Mouse (Mus musculus): Measurements from ENCODE around the gene Dnajc22. TPM values are rescaled to one million over a fixed set of nuclear protein-coding genes. Genes with fewer than 3 reads are reported as not detected.
"Not testable (repeated sequence)": the region's sequence is repeated elsewhere in the genome, so short reads cannot be mapped to it uniquely, and the experiment has no call there.

Dnajc22 gene
- total RNA-seq (2021): 1 to 10 TPM; 1.6 to 3.4 TPM
- long read RNA-seq, experiment 1, partial matches to known transcripts: 0 of 2 reads
- long read RNA-seq, experiment 1, other reads (novel, unspliced or antisense): 0 of 2 reads
- long read RNA-seq, experiment 2, partial matches to known transcripts: 0 of 3 reads
- long read RNA-seq, experiment 2, other reads (novel, unspliced or antisense): 0 of 3 reads

DNA sequence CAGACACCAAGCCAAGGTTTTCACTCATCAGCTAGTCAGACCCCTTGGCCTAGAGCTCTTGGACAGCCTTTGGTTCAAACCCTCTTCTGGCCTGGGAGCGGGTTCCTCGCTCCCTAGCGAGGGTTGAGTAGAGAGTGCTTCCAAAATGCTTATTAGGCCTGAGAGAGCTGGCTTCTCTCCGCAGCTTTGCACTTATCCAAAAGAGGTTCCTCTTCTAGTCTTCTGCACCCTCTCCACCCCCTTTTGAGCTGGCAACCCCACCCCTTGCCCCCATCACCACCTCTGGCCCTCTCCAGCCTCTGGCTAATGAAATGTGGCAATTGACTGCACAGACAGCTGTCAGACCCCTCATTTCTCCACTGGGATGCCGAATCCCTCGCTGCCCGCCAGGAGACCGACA is at the start of gene Dnajc22:
Gene Dnajc22 (plus strand): TSS at position 301 of the 400 bp plus-strand sequence.
- DNase-seq: no peak

DNA sequence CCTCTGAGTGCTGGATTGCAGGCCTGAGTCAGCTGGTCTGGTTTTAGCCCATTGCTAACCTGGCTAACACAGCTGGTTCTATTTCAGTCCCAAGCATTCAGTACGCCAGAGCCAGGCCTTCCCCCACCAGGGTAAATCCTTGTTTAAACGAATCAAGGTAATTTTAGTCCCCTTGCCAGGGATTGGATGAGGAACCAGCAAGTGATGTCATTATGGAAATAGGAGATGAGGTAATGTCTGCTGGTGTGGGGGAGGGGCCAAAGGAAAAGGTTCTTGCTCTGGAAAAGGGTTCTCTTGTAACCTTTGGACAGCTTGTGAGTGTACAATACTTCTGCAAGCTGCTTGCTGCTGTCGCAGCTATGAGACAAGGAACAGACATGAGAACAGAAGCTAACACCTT is 48.1 kb upstream of the Dnajc22 start:
- peak in 1 of 2 experiments; percentile 46 for DNase-seq

DNA sequence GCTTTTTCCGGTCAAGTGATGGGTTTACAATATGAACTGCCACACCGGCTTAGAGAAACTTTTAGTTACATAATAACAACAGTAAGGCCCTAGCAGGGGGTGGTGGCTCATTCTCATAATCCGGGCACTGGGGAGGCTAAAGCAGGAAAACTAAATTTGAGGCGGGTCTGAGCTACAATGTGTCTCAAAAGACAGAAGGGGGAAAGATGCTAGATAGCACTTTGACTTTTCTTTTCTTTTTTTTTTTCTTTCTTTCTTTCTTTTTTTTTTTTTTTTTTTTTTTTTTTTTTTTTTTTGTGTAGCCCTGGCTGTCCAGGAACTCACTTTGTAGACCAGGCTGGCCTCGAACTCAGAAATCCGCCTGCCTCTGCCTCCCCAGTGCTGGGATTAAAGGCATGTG is 47.2 kb upstream of the Dnajc22 start:
- not testable (repeated sequence) for DNase-seq

DNA sequence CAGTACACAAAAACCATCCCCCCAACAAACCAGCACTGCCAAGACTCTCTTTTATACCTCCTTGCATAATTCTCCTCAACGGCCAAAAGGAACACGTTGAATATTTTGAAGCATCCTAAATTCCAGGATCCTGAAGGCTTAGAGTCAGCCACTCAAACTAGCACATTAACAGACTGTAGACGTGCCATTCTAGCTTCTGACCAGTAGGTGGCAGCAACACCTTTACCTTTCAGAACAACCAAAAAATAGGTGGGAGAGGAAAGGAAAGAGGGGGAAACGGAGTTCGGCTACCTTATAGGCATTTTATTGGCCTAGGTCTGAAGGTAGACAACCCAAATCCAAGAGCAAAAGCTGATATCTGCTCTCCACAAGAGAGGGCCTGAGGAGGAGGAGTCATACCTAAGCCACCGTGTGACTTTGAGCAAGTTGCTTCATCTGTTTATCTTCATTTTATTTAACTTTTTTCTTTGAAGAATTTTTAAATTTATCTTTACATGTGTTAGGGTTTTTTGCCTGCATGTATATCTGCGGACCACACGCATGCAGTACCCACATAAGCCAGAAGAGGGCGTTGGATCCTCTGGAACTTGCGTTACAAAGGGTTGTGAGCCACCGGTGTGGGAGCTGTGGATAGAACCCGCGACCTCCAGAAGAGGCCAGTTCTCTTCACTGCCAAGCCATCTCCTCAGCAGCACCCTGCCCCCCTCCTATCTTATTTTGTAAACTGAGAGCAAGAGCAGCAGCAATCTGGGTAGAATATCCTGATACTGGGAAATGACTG is 43.3 kb upstream of the Dnajc22 start:
- DNase-seq: peak in 1 of 2 experiments; percentile 58

DNA sequence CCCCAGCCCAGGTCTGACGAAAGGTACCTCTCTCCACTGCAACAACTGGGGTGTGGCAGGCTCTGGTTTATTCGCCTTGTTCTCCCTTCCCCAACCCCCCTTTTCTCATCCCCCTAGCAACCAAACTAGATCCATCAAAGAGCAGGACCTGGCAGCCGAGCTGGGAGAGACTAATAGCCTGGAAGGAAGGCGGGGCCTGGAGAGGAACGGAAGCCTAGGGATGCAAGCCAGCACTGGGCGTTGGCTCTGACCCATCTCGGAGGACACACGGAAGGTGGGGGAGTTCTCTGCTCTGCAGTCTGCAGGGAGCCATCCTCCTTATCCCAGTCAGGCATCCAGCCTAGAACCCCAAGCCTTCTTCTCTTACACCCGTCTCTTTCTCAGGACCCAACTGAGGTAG is 39.6 kb upstream of the Dnajc22 start:
- no peak for DNase-seq

DNA sequence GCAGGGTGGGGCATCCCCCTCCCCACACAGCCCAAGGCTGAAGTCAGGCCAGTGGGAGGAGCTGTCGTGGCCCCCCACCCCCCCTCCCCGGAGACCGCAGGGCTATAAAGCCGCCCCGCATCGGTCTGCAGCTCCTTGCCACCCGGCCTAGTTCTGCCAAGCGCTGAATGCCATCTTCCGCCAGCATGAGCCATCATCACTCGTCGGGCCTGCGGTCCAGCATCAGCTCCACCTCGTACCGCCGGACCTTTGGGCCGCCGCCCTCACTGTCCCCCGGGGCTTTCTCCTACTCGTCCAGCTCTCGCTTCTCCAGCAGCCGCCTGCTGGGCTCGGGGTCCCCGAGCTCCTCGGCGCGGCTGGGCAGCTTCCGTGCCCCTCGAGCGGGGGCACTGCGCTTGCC is 37.9 kb upstream of the Dnajc22 start, which contains the start of gene Prph:
Gene Prph (plus strand): TSS at position 135 of the 400 bp plus-strand sequence.
- DNase-seq: no peak

DNA sequence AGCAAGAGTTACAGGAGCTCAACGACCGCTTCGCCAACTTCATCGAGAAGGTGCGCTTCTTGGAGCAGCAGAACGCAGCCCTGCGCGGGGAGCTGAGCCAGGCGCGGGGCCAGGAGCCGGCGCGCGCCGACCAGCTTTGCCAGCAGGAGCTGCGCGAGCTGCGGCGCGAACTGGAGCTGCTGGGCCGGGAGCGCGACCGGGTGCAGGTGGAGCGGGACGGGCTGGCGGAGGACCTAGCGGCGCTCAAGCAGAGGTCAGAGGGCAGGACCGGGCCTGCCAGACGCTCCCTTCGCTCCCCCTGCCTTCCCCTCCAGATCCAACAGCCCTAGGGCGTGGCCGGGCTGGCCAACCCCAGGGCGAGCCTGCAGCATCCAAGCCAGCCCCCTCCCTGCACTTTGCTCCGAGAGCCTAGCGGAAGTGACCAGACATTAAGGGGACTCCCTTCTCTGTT is 37.4 kb upstream of the Dnajc22 start:
- peak; percentile 37 to 59 for DNase-seq

DNA sequence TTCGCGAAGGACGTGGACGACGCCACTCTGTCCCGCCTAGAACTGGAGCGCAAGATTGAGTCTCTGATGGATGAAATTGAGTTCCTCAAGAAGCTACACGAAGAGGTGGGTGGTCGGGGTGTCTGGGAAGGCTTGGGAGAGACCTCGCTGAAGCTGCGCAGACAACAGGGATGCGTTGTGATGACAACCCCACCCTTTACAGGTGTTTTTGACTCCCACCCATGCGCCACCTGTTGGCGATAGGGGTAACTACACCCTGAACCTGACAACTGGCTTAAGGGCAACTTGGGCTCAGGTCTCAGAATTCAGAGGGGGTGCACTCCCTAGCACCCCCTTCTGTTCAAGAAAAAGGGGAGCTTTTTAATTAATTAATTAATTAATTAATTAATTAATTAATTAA is 36.6 kb upstream of the Dnajc22 start:
- DNase-seq: peak in 1 of 2 experiments; percentile 38

DNA sequence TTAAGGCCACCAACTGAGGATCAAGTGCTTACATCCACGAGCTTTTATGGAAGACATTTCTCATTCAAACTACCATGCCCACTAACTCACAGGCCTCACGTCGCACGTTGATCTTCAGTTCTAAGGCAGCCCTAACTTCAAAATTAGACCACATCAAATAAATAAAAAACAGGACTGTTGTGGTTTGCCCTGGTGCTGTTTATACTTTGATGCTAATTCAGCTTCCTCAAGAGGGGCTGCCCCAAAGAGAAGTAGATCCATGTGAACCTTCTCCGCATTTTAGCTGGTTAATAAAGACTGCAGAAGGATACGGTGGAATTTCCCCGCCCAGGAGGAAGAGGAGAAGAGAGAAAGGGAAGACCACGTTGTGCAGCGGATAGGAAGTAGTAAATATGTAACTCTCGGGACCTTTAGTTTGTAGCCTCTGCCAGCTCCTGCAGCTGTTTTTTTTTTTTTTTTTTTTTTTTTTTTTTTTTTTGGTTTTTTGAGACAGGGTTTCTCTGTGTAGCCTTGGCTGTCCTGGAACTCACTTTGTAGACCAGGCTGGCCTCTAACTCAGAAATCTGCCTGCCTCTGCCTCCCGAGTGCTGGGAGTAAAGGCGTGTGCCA is 27.3 kb upstream of the Dnajc22 start:
- no peak for DNase-seq

DNA sequence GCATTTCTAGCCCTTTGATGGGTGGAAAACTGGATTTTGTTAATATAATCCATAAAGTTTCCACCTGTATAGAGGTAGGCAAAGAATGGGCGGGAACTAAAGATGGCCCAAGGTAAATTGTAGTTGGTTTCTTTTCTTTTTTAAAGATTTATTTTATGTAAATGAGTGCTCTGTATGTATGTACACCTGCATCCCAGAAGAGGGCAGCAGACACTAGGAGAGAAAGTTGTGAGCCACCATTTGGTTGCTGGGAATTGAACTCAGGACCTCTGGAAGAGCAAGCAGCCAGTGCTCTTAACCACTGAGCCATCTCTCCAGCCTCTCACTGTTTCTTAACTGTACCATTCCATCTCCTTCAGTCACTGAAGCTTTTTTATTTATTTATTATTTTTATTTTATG is 21.0 kb upstream of the Dnajc22 start:
- DNase-seq: no peak

DNA sequence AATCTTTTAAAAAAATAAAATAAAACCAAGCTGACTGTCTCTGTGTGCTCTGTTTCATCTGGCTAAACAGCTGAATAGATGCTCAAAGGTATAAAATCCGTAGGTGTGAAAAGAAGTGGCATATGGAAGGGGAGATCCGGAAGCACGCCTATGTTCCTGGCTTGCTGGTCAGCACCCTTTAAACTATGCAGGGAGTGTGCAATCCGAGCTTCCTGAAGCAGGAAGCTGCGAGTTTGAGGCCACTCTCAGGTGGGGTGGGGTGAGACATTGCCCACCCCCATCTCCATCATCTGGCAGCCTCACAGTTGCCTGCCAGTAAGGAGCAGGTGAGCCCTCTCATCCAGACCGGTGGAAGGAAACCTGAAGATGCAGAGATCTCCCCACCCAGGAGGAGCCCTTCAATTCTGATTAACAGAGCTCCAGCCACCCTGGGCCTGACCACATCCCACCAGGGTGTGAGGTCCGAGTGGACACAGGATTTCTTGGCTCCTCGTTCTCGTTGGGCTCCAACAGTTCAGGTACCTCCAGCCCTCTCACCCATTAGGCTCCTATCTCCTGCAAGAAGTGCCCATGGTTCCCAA is 18.9 kb upstream of the Dnajc22 start, which contains the start of gene Troap:
Gene Troap (plus strand): TSS at position 557 of the 581 bp plus-strand sequence.
- DNase-seq: no peak

DNA sequence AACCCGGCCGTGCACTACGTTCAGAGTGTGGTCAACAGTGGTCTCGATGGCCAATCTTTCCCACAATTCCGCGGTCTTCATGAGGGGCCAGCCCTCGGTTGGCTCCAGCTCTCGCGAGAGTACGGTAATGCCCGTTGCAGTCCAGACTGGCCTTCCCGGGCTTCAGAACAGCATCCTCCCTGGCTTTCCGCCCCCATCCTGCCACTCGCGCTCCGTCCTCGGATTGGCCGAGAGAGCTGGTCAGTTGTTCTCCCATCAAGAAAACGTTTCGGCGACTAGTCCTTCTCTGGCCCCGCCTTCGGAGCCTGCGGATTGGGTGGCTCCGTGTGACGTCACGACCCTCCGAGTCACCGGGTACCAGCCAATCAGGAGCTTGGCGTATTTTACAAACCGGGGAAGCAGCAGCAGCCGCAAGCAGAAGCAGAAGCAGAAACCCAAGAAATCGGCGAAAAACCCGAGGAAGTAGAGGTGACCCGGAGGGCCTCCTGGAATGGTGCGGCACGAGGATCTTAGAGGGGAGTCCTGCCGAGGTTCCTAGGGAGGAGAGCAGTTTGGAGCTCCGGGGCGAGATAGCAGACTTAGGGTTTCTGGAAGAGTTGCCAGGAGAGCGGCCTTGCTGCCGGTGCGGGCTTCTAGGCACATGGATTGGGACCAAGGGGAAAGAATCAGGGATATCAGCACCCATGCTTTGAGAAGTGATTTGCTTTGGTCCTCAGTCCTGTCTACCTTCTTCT is 18.2 kb upstream of the Dnajc22 start:
- peak; percentile 96 to 97 for DNase-seq

DNA sequence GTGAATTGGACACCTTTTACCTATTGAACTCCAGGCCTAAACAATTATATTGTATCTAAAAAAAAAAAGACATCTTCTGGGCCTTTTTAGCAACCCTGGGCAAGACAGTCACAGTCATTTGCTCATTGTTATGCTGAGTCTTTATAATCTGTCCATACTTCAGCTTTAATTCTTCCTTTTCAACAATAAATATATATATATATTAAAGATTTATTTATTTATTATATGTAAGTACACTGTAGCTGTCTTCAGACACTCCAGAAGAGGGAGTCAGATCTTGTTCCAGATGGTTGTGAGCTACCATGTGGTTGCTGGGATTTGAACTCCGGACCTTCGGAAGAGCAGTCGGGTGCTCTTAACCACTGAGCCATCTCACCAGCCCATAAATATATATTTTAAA is 17.0 kb upstream of the Dnajc22 start:
- DNase-seq: not testable (repeated sequence)

DNA sequence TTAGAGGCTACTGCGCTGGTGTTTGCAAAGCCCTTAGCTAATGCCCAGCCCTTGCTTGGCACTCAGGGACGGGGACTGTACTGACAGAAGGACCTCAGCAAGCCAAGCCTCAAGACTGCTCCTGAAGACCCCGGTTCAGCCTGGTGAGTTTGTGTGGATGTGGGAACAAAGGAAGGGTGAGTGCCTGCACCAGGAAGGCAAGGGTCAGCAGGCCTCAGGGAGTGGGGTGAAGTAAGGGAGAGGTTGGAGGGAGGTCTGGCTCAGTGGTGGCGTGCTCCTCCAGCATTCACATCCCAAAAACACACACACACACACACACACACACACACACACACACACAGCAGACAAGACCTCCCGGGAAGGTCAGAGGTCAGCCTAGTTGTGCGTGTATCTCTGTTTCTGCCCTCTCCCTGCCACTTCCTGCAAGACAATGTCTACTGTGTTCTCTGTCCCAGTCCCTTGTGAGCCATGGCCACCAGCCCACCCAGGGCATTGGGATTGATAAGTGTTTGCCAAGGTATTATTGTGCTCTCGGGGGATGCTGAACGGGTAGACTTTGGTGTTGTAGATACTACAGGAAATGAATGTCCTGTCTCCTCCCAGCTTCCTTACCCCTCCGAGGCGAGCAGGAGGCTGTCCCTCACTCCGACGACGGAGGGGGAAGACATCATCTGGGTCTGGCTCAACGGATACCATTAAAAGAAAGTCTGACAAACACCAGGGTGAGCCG is 14.6 kb upstream of the Dnajc22 start:
- DNase-seq: no peak

DNA sequence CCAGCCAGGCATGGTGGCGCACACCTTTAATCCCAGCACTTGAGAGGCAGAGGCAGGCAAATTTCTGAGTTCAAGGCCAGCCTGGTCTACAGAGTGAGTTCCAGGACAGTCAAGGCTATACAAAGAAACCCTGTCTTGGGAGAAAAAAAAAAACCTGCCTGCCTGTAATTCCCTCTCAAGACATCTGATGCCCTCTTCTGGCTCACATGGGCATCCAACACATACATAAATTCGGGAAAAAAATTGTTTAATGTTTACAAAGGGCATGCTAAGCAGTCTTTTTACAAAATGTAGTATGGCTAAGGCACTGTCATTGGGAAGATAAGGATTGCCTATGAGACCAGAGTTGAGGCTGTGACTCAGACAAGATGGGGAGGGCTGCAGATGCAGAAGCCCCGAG is 13.2 kb upstream of the Dnajc22 start:
- DNase-seq: no peak

DNA sequence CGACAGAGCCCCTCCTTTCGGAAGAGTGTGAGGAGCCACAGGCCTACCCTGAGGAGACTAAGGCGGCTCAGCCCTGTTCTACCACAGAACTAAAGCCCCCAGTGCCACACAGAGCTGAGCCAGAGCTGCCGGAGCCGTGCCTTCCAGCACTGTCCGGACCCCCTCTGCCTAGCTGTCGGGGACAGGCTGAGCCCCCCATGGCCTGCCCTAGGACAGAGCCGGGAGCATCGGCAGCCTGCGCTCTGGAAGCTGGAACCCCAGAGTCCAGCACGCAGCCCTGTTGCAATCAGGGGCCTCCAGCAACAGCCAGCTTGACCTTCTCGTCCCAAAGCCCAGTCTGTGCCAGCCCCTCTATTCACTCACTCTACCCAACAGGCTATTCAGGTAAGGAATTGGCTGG is 10.6 kb upstream of the Dnajc22 start:
- no peak for DNase-seq

DNA sequence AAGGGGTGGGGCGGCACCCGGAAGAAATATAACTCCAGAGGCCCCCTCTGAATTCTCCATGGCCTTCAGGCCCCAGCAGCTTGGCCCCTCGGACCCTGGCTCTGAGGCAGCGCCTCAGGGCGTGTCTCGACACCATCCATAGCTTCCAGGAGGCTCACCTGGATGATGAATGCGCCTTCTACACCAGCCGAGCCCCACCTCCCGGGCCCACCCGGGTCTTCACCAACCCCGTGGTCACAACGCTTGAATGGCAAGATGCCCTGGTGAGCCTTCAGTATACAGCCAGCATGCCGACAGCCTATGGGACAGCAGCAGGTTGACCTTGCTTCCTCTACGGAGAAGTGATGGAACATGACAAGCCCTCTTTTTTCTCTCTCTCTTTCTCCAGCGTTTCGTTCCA is 10.1 kb upstream of the Dnajc22 start:
- DNase-seq: no peak

DNA sequence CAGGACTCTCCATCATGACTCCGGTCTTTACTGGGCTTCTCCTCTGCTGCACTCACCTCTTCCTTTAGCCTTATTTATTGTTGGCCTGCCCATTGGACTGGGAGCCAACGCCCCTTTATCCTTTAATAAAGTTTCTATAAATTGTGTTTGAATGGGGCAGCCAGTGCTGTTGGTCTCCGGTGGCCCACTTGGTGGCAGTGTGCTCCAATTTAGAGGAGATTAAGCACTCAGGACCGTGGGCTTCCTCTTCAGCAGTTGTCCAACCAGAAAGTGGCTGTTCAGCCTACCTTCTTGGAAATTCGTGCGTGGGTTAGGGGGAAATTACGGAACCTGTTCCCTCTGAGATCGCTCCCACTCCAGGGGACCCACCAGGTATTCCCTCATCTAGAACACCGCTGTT is 9.7 kb upstream of the Dnajc22 start:
- DNase-seq: peak; percentile 50 to 70

DNA sequence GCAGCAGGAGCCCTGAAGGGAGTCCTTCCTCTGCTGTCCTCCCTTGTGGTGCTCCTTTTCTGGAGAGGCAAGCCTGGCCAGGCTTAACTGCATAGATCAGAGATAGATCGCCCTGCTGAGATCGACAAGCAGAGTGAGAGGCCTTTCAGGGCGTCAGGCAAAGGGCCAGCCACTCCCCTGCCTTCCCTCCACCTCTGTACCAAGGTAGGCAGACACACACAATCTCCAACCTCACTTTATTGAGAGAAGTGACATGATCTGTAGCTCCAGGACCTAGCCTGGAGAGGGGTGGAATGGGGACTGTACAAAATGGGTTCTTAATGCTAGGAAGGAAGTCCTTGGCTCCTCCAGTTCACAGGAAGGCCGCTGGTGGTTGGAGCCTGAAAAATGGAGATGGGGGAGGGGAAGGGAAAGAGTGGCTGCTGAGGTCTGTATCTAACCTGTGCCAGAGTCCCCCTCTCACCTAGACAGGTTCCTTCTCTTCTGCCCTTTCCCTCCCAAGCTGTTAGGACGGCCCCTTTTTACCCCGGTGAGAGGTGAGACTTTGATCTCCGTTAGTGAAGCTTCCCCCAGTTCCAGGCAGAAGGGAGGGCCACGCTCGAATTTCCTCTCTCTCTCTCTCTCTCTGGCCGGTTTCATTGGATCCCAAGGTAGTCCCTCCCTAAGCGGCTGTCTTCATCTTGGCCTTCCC is 9.0 kb upstream of the Dnajc22 start:
- no peak for DNase-seq

DNA sequence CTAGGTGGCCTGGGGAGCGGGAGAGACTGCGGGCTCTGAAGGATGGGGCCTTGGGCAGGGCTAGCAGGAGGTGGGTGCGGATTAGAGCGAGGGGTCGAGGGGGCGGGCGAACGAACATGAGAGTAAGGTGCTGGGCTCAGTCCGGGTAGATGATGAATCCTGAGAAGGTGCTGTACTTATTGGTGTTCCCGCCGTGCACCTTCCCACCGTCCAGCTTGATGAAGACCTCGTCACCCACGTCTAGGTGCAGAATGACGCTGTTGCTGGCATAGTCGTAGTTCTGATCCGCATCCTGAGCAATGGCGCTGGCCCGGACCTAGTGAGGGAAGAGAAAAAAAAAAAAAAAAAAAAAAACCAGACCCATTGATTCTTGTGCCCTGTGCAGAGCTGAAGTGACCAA is 8.4 kb upstream of the Dnajc22 start:
- no peak for DNase-seq

DNA sequence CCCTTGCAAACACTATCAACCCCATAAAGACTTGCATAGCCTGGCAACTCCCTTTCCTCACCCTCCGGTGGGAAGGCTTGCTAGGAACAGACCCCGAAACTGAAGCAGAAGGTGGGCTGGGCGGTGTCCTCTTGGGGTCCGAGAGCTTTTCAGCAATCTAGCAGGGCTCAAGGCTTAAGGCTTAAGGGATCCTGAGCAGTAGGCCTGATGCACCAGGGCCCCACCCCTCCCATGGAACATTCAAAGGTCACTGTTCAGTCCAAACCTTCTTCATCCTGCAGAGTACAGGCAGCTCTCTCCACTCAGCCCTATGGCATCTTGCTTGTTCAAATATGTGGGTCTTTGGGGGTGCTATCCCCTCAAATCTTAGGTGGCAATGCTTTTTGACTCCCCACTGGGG is 7.0 kb upstream of the Dnajc22 start:
- DNase-seq: no peak
